Mouse (Mus musculus): ENCODE measurements around the gene Cdk5. TPM values are rescaled to one million over a fixed set of nuclear protein-coding genes. Genes with fewer than 3 reads are reported as not detected.
A peak's percentile ranks its signal among the peaks of the same experiment; 100 is the strongest.

The Cdk5 gene
- total and polyA plus RNA-seq, 3 experiments, result 12.7 to 26.6 (median 14.3) TPM

GRCm38 (mm10) chr5:24383026-24383859, 40.1 kb downstream of the Cdk5 start:
- H3K36me3 ChIP-seq (replicated peaks), result no peaks in the 10 kb centered on the region
- TF ChIP-seq GATA2 (IDR thresholded peaks at IDR 0.05; ENCODE audit: borderline replicate concordance, low read depth, low read length) (no peak), GATA1 (IDR thresholded peaks at IDR 0.05; ENCODE audit: borderline replicate concordance, low read length) (no peak), TAL1 (conservative IDR thresholded peaks at IDR 0.05; ENCODE audit: low read depth, low read length) (no peak), CTCF (IDR thresholded peaks at IDR 0.05; ENCODE audit: low read depth, low read length) (no peak; the same call in 1 of the 2 replicates), POLR2AphosphoS5 (IDR thresholded peaks at IDR 0.05; ENCODE audit: insufficient replicate concordance, low read depth, low read length) (no peak)
- peaks cover 59% of the 10 kb centered on the region for H3K4me1 ChIP-seq (ENCODE audit: insufficient read depth, low read depth, low read length)
- ATAC-seq (ENCODE audit: extremely low read depth, insufficient number of reproducible peaks, low FRiP score, poor library complexity, severe bottlenecking), result peak; percentile 93
- H3K27me3 ChIP-seq (ENCODE audit: insufficient read depth, low read length), result peaks cover 43% of the 10 kb centered on the region
- peak overlapping the region; percentile 76 for H3K4me3 ChIP-seq (ENCODE audit: low read depth, low read length)
- peaks cover 11% of the 10 kb centered on the region for H3K9me3 ChIP-seq (replicated peaks)
- DNase-seq (ENCODE audit: low spot score), result peak; percentile 72

GRCm38 (mm10) chr5:24381988-24382387, 41.3 kb downstream of the Cdk5 start:
- no peaks in the 10 kb centered on the region for H3K9me3 ChIP-seq (replicated peaks)
- no peaks in the 10 kb centered on the region for H3K36me3 ChIP-seq (replicated peaks)
- no peak for TF ChIP-seq TAL1 (conservative IDR thresholded peaks at IDR 0.05; ENCODE audit: low read depth, low read length)
- TF ChIP-seq GATA1 (IDR thresholded peaks at IDR 0.05; ENCODE audit: borderline replicate concordance, low read length), result no peak
- TF ChIP-seq CTCF (IDR thresholded peaks at IDR 0.05; ENCODE audit: low read depth, low read length), result no peak
- TF ChIP-seq POLR2AphosphoS5 (IDR thresholded peaks at IDR 0.05; ENCODE audit: insufficient replicate concordance, low read depth, low read length), result no peak
- TF ChIP-seq GATA2 (IDR thresholded peaks at IDR 0.05; ENCODE audit: borderline replicate concordance, low read depth, low read length), result no peak
- ATAC-seq (ENCODE audit: extremely low read depth, insufficient number of reproducible peaks, low FRiP score, poor library complexity, severe bottlenecking), result no peak
- no peak for DNase-seq (ENCODE audit: low spot score)
- H3K4me1 ChIP-seq (ENCODE audit: insufficient read depth, low read depth, low read length), result peaks cover 53% of the 10 kb centered on the region
- peaks cover 43% of the 10 kb centered on the region for H3K27me3 ChIP-seq (ENCODE audit: insufficient read depth, low read length)
- H3K4me3 ChIP-seq (ENCODE audit: low read depth, low read length), result no peak overlapping the region

- Histone ChIP-seq H3K4me1 (ENCODE audit: insufficient read depth, low read depth, low read length) (peaks cover 53% of the 10 kb centered on the region), H3K9me3 (replicated peaks) (no peaks in the 10 kb centered on the region), H3K27me3 (ENCODE audit: insufficient read depth, low read length) (peaks cover 44% of the 10 kb centered on the region), H3K4me3 (ENCODE audit: low read depth, low read length) (no peak overlapping the region), H3K36me3 (replicated peaks) (no peaks in the 10 kb centered on the region)
- TF ChIP-seq GATA2 (IDR thresholded peaks at IDR 0.05; ENCODE audit: borderline replicate concordance, low read depth, low read length) (no peak), CTCF (IDR thresholded peaks at IDR 0.05; ENCODE audit: low read depth, low read length) (no peak), POLR2AphosphoS5 (IDR thresholded peaks at IDR 0.05; ENCODE audit: insufficient replicate concordance, low read depth, low read length) (no peak), TAL1 (conservative IDR thresholded peaks at IDR 0.05; ENCODE audit: low read depth, low read length) (no peak), GATA1 (IDR thresholded peaks at IDR 0.05; ENCODE audit: borderline replicate concordance, low read length) (no peak)
- DNase-seq (ENCODE audit: low spot score) (no peak), ATAC-seq (ENCODE audit: extremely low read depth, insufficient number of reproducible peaks, low FRiP score, poor library complexity, severe bottlenecking) (no peak)
Measured at GRCm38 (mm10) chr5:24381486-24381885, 41.8 kb downstream of the Cdk5 start.

- no peaks in the 10 kb centered on the region for H3K36me3 ChIP-seq (replicated peaks)
- no peak overlapping the region for H3K4me3 ChIP-seq (ENCODE audit: low read depth, low read length)
- H3K27me3 ChIP-seq (ENCODE audit: insufficient read depth, low read length), result peaks cover 46% of the 10 kb centered on the region
- DNase-seq (ENCODE audit: low spot score) (no peak), ATAC-seq (ENCODE audit: extremely low read depth, insufficient number of reproducible peaks, low FRiP score, poor library complexity, severe bottlenecking) (no peak)
- no peaks in the 10 kb centered on the region for H3K9me3 ChIP-seq (replicated peaks)
- TF ChIP-seq CTCF (IDR thresholded peaks at IDR 0.05; ENCODE audit: low read depth, low read length) (no peak), TAL1 (conservative IDR thresholded peaks at IDR 0.05; ENCODE audit: low read depth, low read length) (no peak), GATA2 (IDR thresholded peaks at IDR 0.05; ENCODE audit: borderline replicate concordance, low read depth, low read length) (no peak), POLR2AphosphoS5 (IDR thresholded peaks at IDR 0.05; ENCODE audit: insufficient replicate concordance, low read depth, low read length) (no peak), GATA1 (IDR thresholded peaks at IDR 0.05; ENCODE audit: borderline replicate concordance, low read length) (no peak)
- H3K4me1 ChIP-seq (ENCODE audit: insufficient read depth, low read depth, low read length), result peaks cover 52% of the 10 kb centered on the region
Measured at GRCm38 (mm10) chr5:24380499-24380898, 42.8 kb downstream of the Cdk5 start.

GRCm38 (mm10) chr5:24379501-24379900, 43.8 kb downstream of the Cdk5 start:
- Histone ChIP-seq H3K36me3 (replicated peaks) (no peaks in the 10 kb centered on the region), H3K27me3 (ENCODE audit: insufficient read depth, low read length) (peaks cover 52% of the 10 kb centered on the region), H3K4me1 (ENCODE audit: insufficient read depth, low read depth, low read length) (peaks cover 42% of the 10 kb centered on the region), H3K4me3 (ENCODE audit: low read depth, low read length) (no peak overlapping the region), H3K9me3 (replicated peaks) (no peaks in the 10 kb centered on the region)
- TF ChIP-seq POLR2AphosphoS5 (IDR thresholded peaks at IDR 0.05; ENCODE audit: insufficient replicate concordance, low read depth, low read length), result no peak
- TF ChIP-seq TAL1 (conservative IDR thresholded peaks at IDR 0.05; ENCODE audit: low read depth, low read length), result no peak
- no peak for TF ChIP-seq CTCF (IDR thresholded peaks at IDR 0.05; ENCODE audit: low read depth, low read length)
- no peak for TF ChIP-seq GATA1 (IDR thresholded peaks at IDR 0.05; ENCODE audit: borderline replicate concordance, low read length)
- no peak for TF ChIP-seq GATA2 (IDR thresholded peaks at IDR 0.05; ENCODE audit: borderline replicate concordance, low read depth, low read length)
- DNase-seq (ENCODE audit: low spot score) (no peak), ATAC-seq (ENCODE audit: extremely low read depth, insufficient number of reproducible peaks, low FRiP score, poor library complexity, severe bottlenecking) (no peak)

GRCm38 (mm10) chr5:24378700-24379099, 44.6 kb downstream of the Cdk5 start:
- Histone ChIP-seq H3K27me3 (ENCODE audit: insufficient read depth, low read length) (peaks cover 57% of the 10 kb centered on the region), H3K4me1 (ENCODE audit: insufficient read depth, low read depth, low read length) (peaks cover 34% of the 10 kb centered on the region), H3K36me3 (replicated peaks) (no peaks in the 10 kb centered on the region), H3K9me3 (replicated peaks) (no peaks in the 10 kb centered on the region), H3K4me3 (ENCODE audit: low read depth, low read length) (no peak overlapping the region)
- no peak for TF ChIP-seq GATA2 (IDR thresholded peaks at IDR 0.05; ENCODE audit: borderline replicate concordance, low read depth, low read length)
- no peak for TF ChIP-seq GATA1 (IDR thresholded peaks at IDR 0.05; ENCODE audit: borderline replicate concordance, low read length)
- TF ChIP-seq TAL1 (conservative IDR thresholded peaks at IDR 0.05; ENCODE audit: low read depth, low read length), result no peak
- no peak for TF ChIP-seq POLR2AphosphoS5 (IDR thresholded peaks at IDR 0.05; ENCODE audit: insufficient replicate concordance, low read depth, low read length)
- no peak for TF ChIP-seq CTCF (IDR thresholded peaks at IDR 0.05; ENCODE audit: low read depth, low read length)
- DNase-seq (ENCODE audit: low spot score) (no peak), ATAC-seq (ENCODE audit: extremely low read depth, insufficient number of reproducible peaks, low FRiP score, poor library complexity, severe bottlenecking) (no peak)
